Mouse (Mus musculus): ENCODE results near the gene Doxl2. TPM values are rescaled to one million over a fixed set of nuclear protein-coding genes. Genes with fewer than 3 reads are reported as not detected.

The Doxl2 gene
- polyA plus RNA-seq, 1 experiment from 2014 or later = not detected

Other genes with a start within 250 kb of the Doxl2 start
- gene Gimap1, start 235.9 kb upstream of the Doxl2 start, polyA plus RNA-seq (2015; fragmentation: Nextera tagmentation; extraction: Ambion mirVana) = 6.6 and 19.6 TPM in 2 replicates
- gene Gimap5, start 228.8 kb upstream of the Doxl2 start, polyA plus RNA-seq (2015; fragmentation: Nextera tagmentation; extraction: Ambion mirVana) = 1.7 and 4.5 TPM in 2 replicates
- not detected in 2 replicates for gene Gimap3, start 204.1 kb upstream of the Doxl2 start, polyA plus RNA-seq (2015; fragmentation: Nextera tagmentation; extraction: Ambion mirVana)
- gene Tmem176a, start 134.0 kb upstream of the Doxl2 start, polyA plus RNA-seq (2015; fragmentation: Nextera tagmentation; extraction: Ambion mirVana) = 26.4 and 57.2 TPM in 2 replicates
- gene Tmem176b, start 133.5 kb upstream of the Doxl2 start, polyA plus RNA-seq (2015; fragmentation: Nextera tagmentation; extraction: Ambion mirVana) = 133 and 182 TPM in 2 replicates
- gene Aoc1, start 102.1 kb upstream of the Doxl2 start, polyA plus RNA-seq (2015; fragmentation: Nextera tagmentation; extraction: Ambion mirVana) = 0.73 TPM in 1 of 2 replicates, not detected in the other
- not detected in 2 replicates for gene 1600015I10Rik, start 45.1 kb upstream of the Doxl2 start, polyA plus RNA-seq (2015; fragmentation: Nextera tagmentation; extraction: Ambion mirVana)
- gene Svs1, start 11.9 kb downstream of the Doxl2 start, polyA plus RNA-seq (2015; fragmentation: Nextera tagmentation; extraction: Ambion mirVana) = not detected in 2 replicates
- gene Gpnmb, start 61.6 kb downstream of the Doxl2 start, polyA plus RNA-seq (2015; fragmentation: Nextera tagmentation; extraction: Ambion mirVana) = 0.19 and 0.22 TPM in 2 replicates
- gene Malsu1, start 98.8 kb downstream of the Doxl2 start, polyA plus RNA-seq (2015; fragmentation: Nextera tagmentation; extraction: Ambion mirVana) = 66.1 and 66.4 TPM in 2 replicates
- gene Igf2bp3, start 240.0 kb downstream of the Doxl2 start, polyA plus RNA-seq (2015; fragmentation: Nextera tagmentation; extraction: Ambion mirVana) = 18.8 and 29.9 TPM in 2 replicates